Mouse (Mus musculus) midbrain, embryonic 16.5 days (tissue): ENCODE measurements around the gene Arhgap23. TPM values are rescaled to one million over a fixed set of nuclear protein-coding genes. Genes with fewer than 3 reads are reported as not detected.

Experiments
- ATAC-seq: fragments of 200-750 bp; cut with Nextera tagmentation; 2 replicates; pipeline ENCODE4 v1.8.0; 2017; ENCODE audit warnings: moderate TSS enrichment
- H3K27ac ChIP-seq: fragments of 300-500 bp; sonication (generic); 2 replicates; pipeline ENCODE4 v1.5.1; 2014; ENCODE audit warnings: mild to moderate bottlenecking, low read length, mixed read lengths
- H3K27me3 ChIP-seq: fragments of 300-500 bp; sonication (generic); 2 replicates; pipeline ENCODE4 v1.6.1; 2014; ENCODE audit warnings: low read depth, low read length, mixed read lengths; ENCODE audit not compliant: control insufficient read depth, insufficient read depth
- H3K36me3 ChIP-seq: fragments of 300-500 bp; sonication (generic); 2 replicates; pipeline ENCODE4 v1.6.1; 2014; ENCODE audit warnings: mild to moderate bottlenecking, low read length, moderate library complexity, mixed read lengths; ENCODE audit not compliant: control insufficient read depth, insufficient read depth
- H3K4me1 ChIP-seq: fragments of 300-500 bp; sonication (generic); 2 replicates; pipeline ENCODE4 v1.6.1; 2014; ENCODE audit warnings: mild to moderate bottlenecking, low read length, mixed read lengths; ENCODE audit not compliant: control insufficient read depth, insufficient read depth
- H3K4me2 ChIP-seq: fragments of 300-500 bp; sonication (generic); 2 replicates; pipeline ENCODE4 v1.6.1; 2014; ENCODE audit warnings: mild to moderate bottlenecking, low read length, mixed read lengths
- H3K4me3 ChIP-seq: fragments of 300-500 bp; sonication (generic); 2 replicates; pipeline ENCODE4 v1.5.1; 2014; ENCODE audit warnings: low read depth, mild to moderate bottlenecking, low read length, moderate library complexity, mixed read lengths
- H3K9ac ChIP-seq: fragments of 300-500 bp; sonication (generic); 2 replicates; pipeline ENCODE4 v1.6.1; 2014; ENCODE audit warnings: low read depth, low read length, mixed read lengths
- H3K9me3 ChIP-seq: fragments of 300-500 bp; sonication (generic); replicated peaks from 2 replicates; pipeline ENCODE4 v1.6.1; 2014; ENCODE audit warnings: mild to moderate bottlenecking, low read length, mixed read lengths; ENCODE audit not compliant: control insufficient read depth, poor library complexity, severe bottlenecking
- WGBS: fragments of 180-500 bp; shearing (Covaris S2); extraction: QIAGEN DNeasy Blood & Tissue Kit; methylation state at CpG from one replicate; pipeline ENCODE4 v1.1.7; 2014; 5-methylcytosine and 5-hydroxymethylcytosine counted together
- polyA plus RNA-seq: library from polyadenylated mRNA; unstranded; fragments of >200 nt; fragmentation: Nextera tagmentation; extraction: Ambion mirVana; gene quantifications from 2 replicates; pipeline ENCODE4 v1.2.1, GENCODE M21; 2015

Arhgap23 gene
- polyA plus RNA-seq, 1 experiment from 2014 or later: 8.6 TPM

DNA sequence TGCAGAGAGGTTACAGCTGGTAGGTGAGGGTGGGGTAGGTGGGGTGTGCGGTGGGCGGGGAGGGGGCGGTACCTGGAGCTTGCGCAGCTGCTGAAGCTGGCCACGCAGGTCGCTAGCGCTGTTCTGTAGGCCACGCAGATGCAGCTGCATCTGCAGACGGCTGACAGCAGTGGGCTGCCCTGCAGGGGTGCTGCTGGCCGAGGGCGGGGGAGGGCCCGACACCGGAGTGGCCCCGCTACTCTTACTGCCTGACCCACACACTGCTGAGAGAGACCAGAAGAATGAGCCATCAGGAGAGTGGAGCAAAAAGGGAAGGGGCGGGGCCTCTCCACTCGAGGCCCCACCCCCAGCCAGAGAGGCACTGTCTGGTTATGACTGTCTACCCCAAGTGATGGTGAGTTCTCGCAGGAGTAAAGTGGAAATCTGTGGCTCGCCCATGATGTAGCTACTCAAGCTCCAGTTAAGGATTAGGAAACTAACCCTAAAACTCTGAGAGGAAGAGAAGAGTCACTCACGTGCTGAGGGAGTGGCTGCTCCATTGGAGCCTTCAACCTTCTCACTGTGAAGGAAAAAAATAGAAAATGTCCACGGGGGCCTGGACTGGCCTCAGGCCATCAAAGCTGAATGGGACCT, 117.7 kb downstream of the Arhgap23 start:
- no peak overlapping the region for H3K4me3 ChIP-seq
- no peaks in the 10 kb centered on the region for H3K9me3 ChIP-seq
- H3K27ac ChIP-seq: no peak overlapping the region
- no peak for ATAC-seq
- H3K36me3 ChIP-seq: peaks cover 23% of the 10 kb centered on the region; the same call in 1 of the 2 replicates
- no peak overlapping the region for H3K9ac ChIP-seq
- 12% methylated on average over 20 of the region's 20 CpGs for WGBS
- H3K4me1 ChIP-seq: peaks cover 16% of the 10 kb centered on the region
- H3K27me3 ChIP-seq: peaks cover 20% of the 10 kb centered on the region
- H3K4me2 ChIP-seq: no peak overlapping the region

DNA sequence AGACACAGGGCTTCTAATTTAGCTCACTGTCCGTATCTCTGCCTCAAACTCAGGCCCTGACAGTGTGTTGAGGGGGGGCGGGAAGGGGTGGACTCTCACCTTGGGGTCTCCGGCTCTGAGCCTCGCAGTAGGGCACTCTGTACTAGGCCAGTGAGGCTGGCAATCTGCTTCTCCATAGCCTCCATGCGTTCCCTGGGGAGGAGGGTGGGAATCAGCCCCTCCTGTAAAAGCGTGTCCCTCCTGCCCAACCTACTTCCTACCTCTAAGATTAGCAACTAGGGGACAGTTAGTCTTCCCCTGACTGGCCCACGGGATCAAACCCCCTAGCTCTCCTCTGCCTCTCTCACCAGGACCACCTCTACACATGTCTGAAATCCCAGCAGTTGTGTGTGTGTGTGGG, 118.3 kb downstream of the Arhgap23 start:
- Histone ChIP-seq H3K4me2 (no peak overlapping the region), H3K9ac (no peak overlapping the region), H3K36me3 (peaks cover 23% of the 10 kb centered on the region; the same call in 1 of the 2 replicates), H3K4me1 (peaks cover 16% of the 10 kb centered on the region), H3K27me3 (peaks cover 20% of the 10 kb centered on the region), H3K9me3 (no peaks in the 10 kb centered on the region), H3K4me3 (no peak overlapping the region), H3K27ac (no peak overlapping the region)
- ATAC-seq: no peak
- 41% methylated on average over 7 of the region's 7 CpGs for WGBS

DNA sequence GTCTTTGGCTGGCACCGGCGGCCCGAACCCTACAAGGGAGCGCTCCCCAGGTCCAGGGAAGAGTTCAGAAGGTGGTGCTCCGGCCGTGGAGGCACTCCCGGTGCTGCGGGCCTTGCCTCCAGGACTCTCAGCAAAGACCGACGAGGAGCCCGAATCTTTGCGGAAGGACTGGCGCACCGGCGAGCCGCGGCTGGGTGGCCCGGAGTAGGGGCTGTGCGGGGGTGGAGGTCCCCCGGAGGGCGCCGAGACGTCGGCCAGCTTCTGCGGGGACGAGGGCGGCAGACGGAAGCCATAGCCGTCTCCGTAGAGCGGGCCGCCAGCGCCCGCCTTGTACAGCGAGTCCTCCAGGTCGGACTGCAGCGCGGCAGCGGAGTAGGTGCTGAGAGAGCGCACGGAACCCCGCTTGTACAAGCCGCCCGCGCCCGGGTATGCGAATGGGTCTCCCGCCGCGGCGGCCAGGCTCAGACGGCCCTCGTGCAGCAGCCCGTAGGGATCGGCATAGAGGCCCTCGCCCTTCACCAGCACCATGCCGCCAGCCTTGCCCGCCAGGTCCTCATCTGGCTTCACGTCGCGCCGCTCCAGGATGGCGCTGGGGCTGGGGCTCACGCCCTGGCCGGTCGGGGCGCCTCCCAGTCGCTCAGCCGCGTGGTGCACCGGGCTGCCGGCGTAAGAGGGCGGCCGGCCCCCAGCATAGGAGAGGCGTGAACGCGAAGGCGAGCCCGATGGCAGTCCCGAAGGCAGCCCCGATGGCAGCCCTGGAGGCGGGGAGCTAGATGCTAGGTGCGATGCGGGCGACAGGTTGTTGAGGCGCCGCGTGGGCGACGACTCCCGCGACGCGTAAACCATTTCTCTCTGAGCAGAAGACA, 119.3 kb downstream of the Arhgap23 start:
- peaks cover 20% of the 10 kb centered on the region for H3K27me3 ChIP-seq
- H3K9ac ChIP-seq: peak overlapping the region; percentile 30; the same call in 1 of the 2 replicates
- 15% methylated on average over 82 of the region's 95 CpGs for WGBS
- no peak for ATAC-seq
- H3K9me3 ChIP-seq: no peaks in the 10 kb centered on the region
- H3K36me3 ChIP-seq: peaks cover 23% of the 10 kb centered on the region; the same call in 1 of the 2 replicates
- no peak overlapping the region for H3K27ac ChIP-seq
- H3K4me1 ChIP-seq: peaks cover 16% of the 10 kb centered on the region
- no peak overlapping the region for H3K4me2 ChIP-seq
- no peak overlapping the region for H3K4me3 ChIP-seq

DNA sequence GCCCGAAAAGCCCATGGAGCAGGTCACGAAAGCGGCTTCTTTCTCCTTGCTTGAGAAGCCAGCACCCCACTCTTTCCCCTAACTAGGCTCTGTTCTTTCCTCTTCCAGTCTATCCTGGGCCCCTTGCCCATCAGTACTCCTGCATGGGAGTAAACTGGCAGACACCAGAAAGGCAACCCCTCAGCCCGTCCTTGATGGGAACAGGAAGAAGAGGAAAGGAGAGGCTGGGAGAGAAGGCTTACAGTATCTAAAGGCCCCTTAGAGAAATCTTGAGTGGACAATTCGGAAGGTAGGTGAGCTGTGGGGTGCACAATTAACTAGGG, 119.9 kb downstream of the Arhgap23 start:
- H3K27ac ChIP-seq: no peak overlapping the region
- no peak overlapping the region for H3K4me2 ChIP-seq
- H3K4me3 ChIP-seq: no peak overlapping the region
- H3K4me1 ChIP-seq: peaks cover 16% of the 10 kb centered on the region
- H3K27me3 ChIP-seq: peaks cover 20% of the 10 kb centered on the region
- no peaks in the 10 kb centered on the region for H3K9me3 ChIP-seq
- ATAC-seq: no peak
- 41% methylated on average over 5 of the region's 5 CpGs for WGBS
- H3K9ac ChIP-seq: no peak overlapping the region
- peaks cover 23% of the 10 kb centered on the region; the same call in 1 of the 2 replicates for H3K36me3 ChIP-seq

DNA sequence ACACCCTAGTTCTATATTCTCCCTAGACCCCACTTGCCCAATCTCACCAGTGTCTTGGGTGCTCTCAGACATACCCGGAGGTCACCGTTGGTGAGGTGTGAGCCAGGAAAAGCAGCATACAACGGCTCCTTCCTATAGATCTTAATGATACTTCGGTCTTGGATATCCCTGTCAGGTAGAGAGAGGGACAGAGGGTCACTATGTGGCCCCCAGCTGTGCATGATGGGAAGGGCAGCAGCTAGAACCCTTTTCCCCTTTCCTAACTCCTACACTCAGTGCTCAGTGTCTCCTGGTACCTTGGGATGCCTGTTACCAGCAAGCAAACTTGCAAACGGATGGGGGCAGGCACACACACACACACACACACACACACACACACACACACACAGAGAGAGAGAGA, 120.3 kb downstream of the Arhgap23 start:
- peaks cover 20% of the 10 kb centered on the region for H3K27me3 ChIP-seq
- peaks cover 21% of the 10 kb centered on the region; the same call in 1 of the 2 replicates for H3K36me3 ChIP-seq
- no peak overlapping the region for H3K27ac ChIP-seq
- WGBS: 59% methylated on average over 5 of the region's 5 CpGs
- ATAC-seq: no peak
- no peak overlapping the region for H3K9ac ChIP-seq
- no peak overlapping the region for H3K4me2 ChIP-seq
- peaks cover 19% of the 10 kb centered on the region for H3K4me1 ChIP-seq
- no peak overlapping the region for H3K4me3 ChIP-seq
- no peaks in the 10 kb centered on the region for H3K9me3 ChIP-seq

DNA sequence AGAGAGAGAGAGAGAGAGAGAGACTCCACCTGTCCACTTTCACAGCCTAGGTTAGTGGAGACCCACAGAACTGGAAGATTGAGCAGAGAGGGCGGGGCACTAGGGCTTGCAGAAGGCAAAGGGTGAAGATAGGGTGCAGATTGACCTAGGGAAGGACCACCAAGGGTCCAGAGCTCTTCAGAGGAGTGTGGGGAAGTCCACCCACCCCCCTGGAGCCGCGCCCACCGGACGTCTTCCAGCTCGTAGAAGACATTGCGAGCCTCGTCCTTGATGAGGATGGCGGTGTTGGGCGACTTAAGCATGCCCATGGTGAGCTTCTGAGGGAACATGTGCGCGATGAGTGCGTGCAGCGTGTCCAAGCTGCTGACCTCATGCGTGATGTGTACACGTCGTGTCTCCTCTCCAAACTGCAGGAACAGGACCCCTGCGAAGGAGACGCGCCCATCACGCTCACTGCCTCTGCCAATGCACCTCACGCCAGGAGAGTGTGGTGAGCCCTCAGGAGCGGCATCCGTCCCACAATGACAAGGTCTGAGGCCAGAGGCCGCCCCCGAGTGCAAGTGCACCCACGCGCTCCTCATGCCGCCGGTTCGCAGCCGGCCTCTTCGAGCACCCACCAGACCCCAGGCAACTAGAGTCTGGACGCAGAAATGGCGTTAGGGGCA, 120.9 kb downstream of the Arhgap23 start:
- Histone ChIP-seq H3K4me3 (no peak overlapping the region), H3K36me3 (peaks cover 17% of the 10 kb centered on the region; the same call in 1 of the 2 replicates), H3K27me3 (peaks cover 20% of the 10 kb centered on the region), H3K4me2 (peak overlapping the region; percentile 17; the same call in 1 of the 2 replicates), H3K27ac (no peak overlapping the region), H3K9ac (0 out of 2 replicates have a peak overlapping the region, but pooled peaks have one; percentile 40), H3K4me1 (peaks cover 23% of the 10 kb centered on the region), H3K9me3 (no peaks in the 10 kb centered on the region)
- 34% methylated on average over 35 of the region's 35 CpGs for WGBS
- ATAC-seq: no peak

DNA sequence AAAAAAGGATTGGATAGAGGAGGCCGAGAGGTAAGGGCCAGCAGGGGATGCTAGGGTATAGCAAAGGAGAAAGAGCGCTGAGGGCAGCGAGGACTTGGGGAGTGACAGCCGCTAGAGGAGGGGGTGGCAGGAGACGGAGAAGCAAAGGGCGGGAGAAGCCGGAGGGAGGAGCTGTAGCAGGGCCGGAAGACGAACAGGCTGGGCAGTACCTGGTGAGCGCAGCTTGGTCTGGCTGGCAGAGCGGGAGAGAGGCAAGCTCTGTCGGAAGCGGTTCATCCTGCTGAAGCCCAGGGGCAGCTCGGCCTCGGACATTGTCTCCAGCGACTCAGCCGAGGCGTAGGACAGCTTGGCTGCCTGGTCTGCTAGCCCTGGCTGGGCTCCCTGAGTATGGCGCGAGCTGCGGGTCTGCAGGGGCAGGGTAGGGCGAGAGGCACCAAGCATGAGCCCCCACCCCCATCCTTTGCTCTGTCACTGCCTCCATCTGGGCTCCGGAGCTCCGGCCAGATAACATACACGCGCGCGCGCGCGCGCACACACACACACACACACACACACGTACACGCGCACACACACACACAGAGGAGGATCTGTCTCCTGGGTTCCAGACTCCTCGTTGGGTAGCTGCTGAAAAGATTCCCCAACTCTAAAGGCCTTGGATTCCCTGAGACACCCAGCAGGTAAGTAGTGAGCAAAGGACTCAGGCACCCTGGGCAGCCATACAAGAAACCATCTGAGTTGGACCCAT, 121.7 kb downstream of the Arhgap23 start:
- Histone ChIP-seq H3K9ac (peak overlapping the region; percentile 40; the same call in 1 of the 2 replicates), H3K36me3 (peaks cover 17% of the 10 kb centered on the region; the same call in 1 of the 2 replicates), H3K27ac (no peak overlapping the region), H3K27me3 (peaks cover 20% of the 10 kb centered on the region), H3K4me3 (0 out of 2 replicates have a peak overlapping the region, but pooled peaks have one; percentile 8), H3K9me3 (no peaks in the 10 kb centered on the region), H3K4me1 (peaks cover 17% of the 10 kb centered on the region), H3K4me2 (peak overlapping the region; percentile 17)
- peak; percentile 31; the same call in 1 of the 2 replicates for ATAC-seq
- 9% methylated on average over 36 of the region's 36 CpGs for WGBS

DNA sequence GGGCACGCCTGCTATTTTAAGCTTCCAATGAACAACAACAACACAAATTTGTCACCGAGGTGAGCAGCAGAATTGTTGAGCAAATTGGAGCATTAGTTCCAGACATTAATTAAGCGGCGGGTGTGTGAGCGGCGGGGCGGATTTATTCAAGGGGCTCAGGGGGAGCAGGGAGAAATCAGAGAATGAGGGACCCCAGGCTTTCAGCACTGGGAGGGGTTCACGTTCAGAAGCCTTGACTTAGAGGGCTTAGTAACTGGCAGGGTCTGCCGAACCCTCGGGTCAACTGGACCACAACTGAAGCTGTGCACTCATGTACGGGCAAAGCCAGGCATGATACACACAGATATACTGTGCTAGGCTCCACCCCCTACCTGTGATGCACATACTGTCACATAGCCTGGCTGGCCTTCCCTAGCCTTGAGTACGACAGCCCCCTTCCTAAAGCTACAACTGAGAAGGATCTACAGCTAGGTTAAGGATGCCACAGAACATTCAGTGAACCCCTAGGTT, 122.3 kb downstream of the Arhgap23 start:
- no peak for ATAC-seq
- peaks cover 20% of the 10 kb centered on the region for H3K27me3 ChIP-seq
- no peak overlapping the region for H3K4me2 ChIP-seq
- peaks cover 17% of the 10 kb centered on the region for H3K4me1 ChIP-seq
- 25% methylated on average over 12 of the region's 12 CpGs for WGBS
- no peak overlapping the region; the same call in 1 of the 2 replicates for H3K9ac ChIP-seq
- H3K9me3 ChIP-seq: no peaks in the 10 kb centered on the region
- H3K27ac ChIP-seq: no peak overlapping the region
- peaks cover 17% of the 10 kb centered on the region; the same call in 1 of the 2 replicates for H3K36me3 ChIP-seq
- H3K4me3 ChIP-seq: no peak overlapping the region
